Mouse (Mus musculus): ENCODE data around the gene Tbxa2r. TPM values are rescaled to one million over a fixed set of nuclear protein-coding genes. Genes with fewer than 3 reads are reported as not detected.

Tbxa2r gene
- polyA plus RNA-seq, 1 experiment from 2014 or later, result 4.0 TPM

DNA sequence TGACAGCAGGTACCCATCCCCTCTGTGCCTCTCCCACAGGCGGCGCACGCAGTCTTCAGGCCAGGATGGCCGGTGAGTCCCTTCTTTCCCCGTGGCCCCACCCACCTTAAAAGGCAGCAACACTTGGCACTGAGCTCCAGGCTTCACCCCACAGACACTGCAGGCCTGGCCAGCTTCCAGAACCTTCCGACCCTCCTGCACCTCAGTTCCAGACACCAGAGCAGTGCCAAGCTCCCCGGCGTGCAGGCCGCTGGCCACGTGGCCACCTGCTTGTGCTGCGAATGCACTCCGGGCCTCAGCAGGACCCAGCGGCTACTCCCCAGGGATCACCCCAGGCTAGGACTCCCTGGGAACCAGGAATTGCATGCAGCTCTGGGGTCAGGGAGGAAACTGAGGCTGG, 14.9 kb upstream of the Tbxa2r start:
- no peak for ATAC-seq (ENCODE audit: insufficient read depth)
- no peak overlapping the region for H3K4me3 ChIP-seq (replicated peaks)
- no peak overlapping the region; the same call in 1 of the 2 replicates for H3K9ac ChIP-seq
- 85% methylated on average over 13 of the region's 13 CpGs for WGBS (ENCODE audit: insufficient replicate concordance)
- no peaks in the 10 kb centered on the region for H3K27me3 ChIP-seq
- H3K4me2 ChIP-seq, result no peak overlapping the region
- peaks cover 30% of the 10 kb centered on the region for H3K4me1 ChIP-seq (replicated peaks)
- no peaks in the 10 kb centered on the region for H3K9me3 ChIP-seq (replicated peaks)
- no peak overlapping the region for H3K27ac ChIP-seq (replicated peaks)
- H3K36me3 ChIP-seq (replicated peaks), result peaks cover 87% of the 10 kb centered on the region

DNA sequence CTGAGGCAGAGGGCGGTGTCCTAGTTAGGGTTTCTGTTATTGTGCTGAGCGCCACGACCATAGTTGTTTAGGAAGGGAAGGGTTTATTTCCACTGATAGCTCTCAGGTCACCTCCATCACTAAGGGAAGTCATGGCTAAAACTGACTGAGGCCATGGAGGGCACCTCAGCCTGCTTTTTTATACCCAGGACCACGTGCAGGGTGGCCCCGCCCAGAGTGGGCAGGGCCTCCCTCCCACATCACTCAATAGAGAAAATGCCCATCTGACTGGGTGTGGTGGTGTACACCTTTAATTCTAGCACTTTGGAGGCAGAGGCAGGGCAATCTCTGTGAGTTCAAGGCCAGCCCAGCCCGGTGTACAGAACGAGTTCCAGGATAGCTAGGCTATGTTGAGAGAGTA, 14.3 kb upstream of the Tbxa2r start:
- Histone ChIP-seq H3K4me3 (replicated peaks) (no peak overlapping the region), H3K9me3 (replicated peaks) (no peaks in the 10 kb centered on the region), H3K36me3 (replicated peaks) (peaks cover 81% of the 10 kb centered on the region), H3K4me2 (no peak overlapping the region), H3K27me3 (no peaks in the 10 kb centered on the region), H3K27ac (replicated peaks) (no peak overlapping the region), H3K4me1 (replicated peaks) (peaks cover 37% of the 10 kb centered on the region), H3K9ac (no peak overlapping the region)
- no peak for ATAC-seq (ENCODE audit: insufficient read depth)
- WGBS (ENCODE audit: insufficient replicate concordance), result 68% methylated on average over 7 of the region's 7 CpGs

DNA sequence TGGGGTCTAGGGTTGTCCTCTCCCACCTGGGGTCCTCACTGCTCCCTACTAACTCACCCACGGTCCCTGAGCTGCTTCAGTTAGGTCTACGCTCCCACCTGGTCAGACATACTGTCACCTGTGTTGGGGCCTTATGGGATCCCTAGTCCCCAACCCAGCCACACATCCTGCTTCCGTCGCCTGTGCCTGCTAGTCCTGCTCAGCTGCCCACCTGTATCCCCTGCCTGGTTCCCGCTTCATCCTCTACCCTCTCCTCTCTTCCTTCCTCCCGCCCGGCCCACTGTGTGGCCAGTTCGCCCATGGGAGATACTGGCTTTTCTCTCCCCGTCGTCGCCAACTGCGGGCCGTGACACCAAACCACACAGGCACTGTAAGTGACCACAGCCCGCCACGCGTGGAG, 12.9 kb upstream of the Tbxa2r start:
- H3K36me3 ChIP-seq (replicated peaks), result peaks cover 67% of the 10 kb centered on the region
- H3K4me1 ChIP-seq (replicated peaks), result peaks cover 46% of the 10 kb centered on the region
- H3K9ac ChIP-seq, result no peak overlapping the region
- H3K4me3 ChIP-seq (replicated peaks), result no peak overlapping the region
- no peak for ATAC-seq (ENCODE audit: insufficient read depth)
- 84% methylated on average over 16 of the region's 16 CpGs for WGBS (ENCODE audit: insufficient replicate concordance)
- H3K27me3 ChIP-seq, result no peaks in the 10 kb centered on the region
- no peaks in the 10 kb centered on the region for H3K9me3 ChIP-seq (replicated peaks)
- H3K4me2 ChIP-seq, result no peak overlapping the region
- H3K27ac ChIP-seq (replicated peaks), result no peak overlapping the region

DNA sequence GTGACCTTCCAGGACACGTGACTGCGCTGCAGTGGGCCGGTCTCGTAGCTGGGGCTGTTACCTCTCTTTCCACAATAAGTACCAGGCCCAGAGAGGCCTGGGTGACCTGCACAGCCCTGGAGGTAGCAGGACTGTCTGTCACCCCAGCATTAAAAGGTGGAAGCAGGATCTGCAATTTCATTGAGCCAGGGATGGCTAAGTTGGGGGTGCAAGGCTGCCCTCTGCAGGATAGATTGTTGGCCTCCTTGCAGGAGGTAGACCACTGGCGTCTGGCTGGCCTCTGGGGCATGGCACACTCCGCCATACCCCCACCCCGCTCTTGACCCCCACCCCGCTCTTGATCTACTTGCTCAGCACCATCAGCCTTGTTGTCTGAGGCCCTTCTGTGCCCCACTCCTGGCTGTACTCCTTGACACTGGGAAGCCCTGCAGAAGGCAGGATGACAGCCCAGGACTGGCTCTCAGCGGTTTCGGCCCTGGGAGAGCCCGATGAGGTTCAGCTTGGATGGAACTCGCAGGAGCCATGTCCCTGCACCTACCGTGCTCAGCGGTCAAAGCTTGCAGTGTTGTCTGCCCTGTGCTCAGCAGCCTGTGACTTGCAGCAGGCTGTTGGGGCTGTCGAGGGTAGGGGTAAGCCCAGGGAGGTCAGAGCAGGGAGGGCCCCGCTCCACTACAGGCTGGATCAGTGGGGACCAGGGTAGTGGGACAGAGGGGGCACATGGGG, 12.0 kb upstream of the Tbxa2r start:
- H3K36me3 ChIP-seq (replicated peaks), result peaks cover 58% of the 10 kb centered on the region
- peak overlapping the region; percentile 49; the same call in 1 of the 2 replicates for H3K9ac ChIP-seq
- H3K4me2 ChIP-seq, result peak overlapping the region; percentile 68
- ATAC-seq (ENCODE audit: insufficient read depth), result no peak
- H3K9me3 ChIP-seq (replicated peaks), result no peaks in the 10 kb centered on the region
- H3K27me3 ChIP-seq, result no peaks in the 10 kb centered on the region
- peak overlapping the region; percentile 33; the same call in 1 of the 2 replicates for H3K4me3 ChIP-seq (replicated peaks)
- H3K27ac ChIP-seq (replicated peaks), result no peak overlapping the region
- H3K4me1 ChIP-seq (replicated peaks), result peaks cover 47% of the 10 kb centered on the region
- WGBS (ENCODE audit: insufficient replicate concordance), result 59% methylated on average over 16 of the region's 16 CpGs

DNA sequence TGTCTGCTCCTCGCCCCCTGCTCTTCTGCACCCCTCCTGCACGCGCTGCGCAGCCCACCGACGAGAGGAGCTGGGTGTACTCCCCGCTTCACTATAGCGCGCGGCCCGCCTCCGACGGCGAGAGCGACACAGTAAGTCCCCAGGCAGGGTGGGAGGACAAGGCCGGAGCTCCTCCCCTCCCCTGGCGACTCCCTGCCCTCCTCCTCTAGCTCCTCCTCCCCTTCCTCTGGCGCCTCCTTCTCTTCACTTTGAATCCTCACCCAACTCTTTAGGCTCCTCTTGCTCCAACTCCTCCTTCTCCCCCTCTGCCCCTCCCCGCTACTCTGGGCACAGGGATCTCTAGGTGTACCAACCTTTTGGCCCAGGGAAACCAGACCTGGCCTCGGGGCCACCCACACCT, 11.3 kb upstream of the Tbxa2r start:
- ATAC-seq (ENCODE audit: insufficient read depth), result no peak
- peaks cover 53% of the 10 kb centered on the region for H3K36me3 ChIP-seq (replicated peaks)
- H3K27me3 ChIP-seq, result no peaks in the 10 kb centered on the region
- 27% methylated on average over 20 of the region's 20 CpGs for WGBS (ENCODE audit: insufficient replicate concordance)
- H3K9me3 ChIP-seq (replicated peaks), result no peaks in the 10 kb centered on the region
- H3K27ac ChIP-seq (replicated peaks), result no peak overlapping the region
- H3K4me2 ChIP-seq, result peak overlapping the region; percentile 68
- H3K4me1 ChIP-seq (replicated peaks), result peaks cover 54% of the 10 kb centered on the region
- peak overlapping the region; percentile 49; the same call in 1 of the 2 replicates for H3K9ac ChIP-seq
- H3K4me3 ChIP-seq (replicated peaks), result peak overlapping the region; percentile 33; the same call in 1 of the 2 replicates

DNA sequence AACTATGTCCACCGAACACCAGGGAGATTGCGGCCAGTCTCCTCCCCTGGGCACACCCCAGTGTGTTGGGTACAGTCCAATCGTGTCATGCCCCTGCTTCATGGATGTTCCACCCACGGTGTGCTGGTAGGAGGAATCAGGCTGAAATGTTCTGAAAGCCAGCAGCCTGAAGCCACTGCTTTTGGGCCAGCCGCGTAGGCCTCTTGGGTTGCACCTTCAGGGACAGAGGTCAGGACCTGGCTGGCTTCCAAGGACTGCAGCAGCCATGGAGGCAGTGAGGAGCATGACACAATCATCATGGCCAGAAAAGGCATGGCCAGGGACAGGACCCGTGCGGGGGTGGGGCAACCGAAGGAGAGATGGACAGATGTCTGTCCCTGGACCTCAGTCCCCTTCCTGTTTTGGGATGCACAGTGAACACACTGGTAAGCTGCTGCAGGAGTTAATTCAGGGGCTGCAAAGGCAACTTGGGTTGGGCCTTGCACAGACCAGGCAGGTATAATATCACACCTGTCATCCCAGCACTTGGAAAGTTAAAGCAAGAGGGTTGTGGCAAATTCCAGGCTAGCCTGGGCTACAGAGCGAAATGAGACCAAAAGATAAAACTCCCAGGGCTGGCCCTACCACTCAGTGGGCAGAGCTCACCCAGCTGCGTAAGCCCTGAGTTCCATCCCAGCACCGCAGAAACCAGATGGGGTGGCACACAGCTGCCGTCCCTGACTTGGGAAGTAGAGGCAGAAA, 9.8 kb upstream of the Tbxa2r start:
- H3K4me2 ChIP-seq, result peak overlapping the region; percentile 87
- no peak overlapping the region for H3K9ac ChIP-seq
- peaks cover 63% of the 10 kb centered on the region for H3K4me1 ChIP-seq (replicated peaks)
- H3K36me3 ChIP-seq (replicated peaks), result peaks cover 53% of the 10 kb centered on the region
- no peaks in the 10 kb centered on the region for H3K27me3 ChIP-seq
- H3K9me3 ChIP-seq (replicated peaks), result no peaks in the 10 kb centered on the region
- H3K27ac ChIP-seq (replicated peaks), result peak overlapping the region; percentile 92
- 79% methylated on average over 13 of the region's 13 CpGs for WGBS (ENCODE audit: insufficient replicate concordance)
- ATAC-seq (ENCODE audit: insufficient read depth), result no peak
- no peak overlapping the region for H3K4me3 ChIP-seq (replicated peaks)

DNA sequence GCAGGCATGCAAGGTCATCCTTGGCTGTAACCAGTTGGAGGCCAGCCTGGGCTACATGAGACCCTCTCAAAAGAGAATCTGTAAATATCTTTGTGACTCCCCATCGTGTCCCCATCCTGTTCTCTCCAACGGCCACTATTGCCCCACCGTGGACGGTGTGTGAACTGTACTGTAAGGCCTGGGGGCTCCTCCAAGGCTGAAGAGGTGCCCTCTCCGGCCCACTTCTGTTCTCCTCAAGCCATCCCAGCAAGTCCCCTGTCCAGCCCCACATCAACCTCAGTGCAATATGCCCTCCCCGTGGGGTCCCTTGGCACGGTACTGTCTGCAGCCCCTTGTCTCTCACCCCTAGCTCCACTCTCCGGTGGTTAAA, 9.2 kb upstream of the Tbxa2r start:
- Histone ChIP-seq H3K4me3 (replicated peaks) (peak overlapping the region; percentile 94), H3K4me2 (peak overlapping the region; percentile 87), H3K4me1 (replicated peaks) (peaks cover 63% of the 10 kb centered on the region), H3K9me3 (replicated peaks) (no peaks in the 10 kb centered on the region), H3K27me3 (no peaks in the 10 kb centered on the region), H3K27ac (replicated peaks) (peak overlapping the region; percentile 92), H3K9ac (peak overlapping the region; percentile 52), H3K36me3 (replicated peaks) (peaks cover 53% of the 10 kb centered on the region)
- WGBS (ENCODE audit: insufficient replicate concordance), result 26% methylated on average over 8 of the region's 8 CpGs
- no peak for ATAC-seq (ENCODE audit: insufficient read depth)

DNA sequence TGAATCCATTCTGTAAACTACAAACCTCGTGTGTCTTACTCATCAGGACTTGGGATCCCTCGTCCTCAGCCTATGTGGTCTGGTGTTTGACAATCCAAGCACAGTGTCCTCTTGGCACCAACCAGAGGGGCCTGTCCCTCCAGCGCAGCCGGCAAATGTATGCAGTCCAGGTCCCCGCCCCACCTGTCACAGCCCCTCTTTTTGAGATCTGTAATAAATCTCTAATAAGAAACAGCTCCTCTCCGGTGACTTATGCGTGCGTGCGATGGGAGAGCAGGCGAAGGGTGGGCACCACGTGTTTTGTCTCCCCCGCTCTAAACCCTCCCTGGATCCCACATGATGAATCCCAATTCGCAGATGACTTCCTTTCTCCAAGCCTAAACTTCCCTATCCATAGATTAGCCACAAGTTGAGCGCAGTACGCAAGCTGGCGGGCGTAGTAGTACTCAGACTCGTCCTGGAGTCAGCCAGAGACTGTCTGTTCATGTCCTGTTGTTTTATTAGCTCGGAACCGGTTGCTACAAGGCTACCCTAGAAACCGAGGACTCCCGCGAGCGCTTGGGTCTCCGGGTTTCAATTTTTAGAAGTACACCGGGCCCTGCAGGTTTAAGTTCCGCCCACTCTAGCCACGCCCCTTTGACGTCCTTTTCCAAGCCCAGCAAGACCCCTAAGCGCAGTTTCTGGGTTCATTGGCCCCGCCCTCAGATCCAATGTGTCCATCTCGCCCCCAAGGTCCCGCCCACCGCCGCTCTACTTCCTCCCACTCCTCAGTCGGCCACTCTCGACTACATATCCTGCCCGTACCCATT, 8.6 kb upstream of the Tbxa2r start:
- ATAC-seq (ENCODE audit: insufficient read depth), result no peak
- H3K4me2 ChIP-seq, result peak overlapping the region; percentile 87
- H3K27me3 ChIP-seq, result no peaks in the 10 kb centered on the region
- H3K27ac ChIP-seq (replicated peaks), result peak overlapping the region; percentile 92
- H3K9ac ChIP-seq, result peak overlapping the region; percentile 52
- no peaks in the 10 kb centered on the region for H3K9me3 ChIP-seq (replicated peaks)
- H3K4me3 ChIP-seq (replicated peaks), result peak overlapping the region; percentile 94
- 1% methylated on average over 38 of the region's 38 CpGs for WGBS (ENCODE audit: insufficient replicate concordance)
- H3K36me3 ChIP-seq (replicated peaks), result peaks cover 53% of the 10 kb centered on the region
- peaks cover 63% of the 10 kb centered on the region for H3K4me1 ChIP-seq (replicated peaks)

DNA sequence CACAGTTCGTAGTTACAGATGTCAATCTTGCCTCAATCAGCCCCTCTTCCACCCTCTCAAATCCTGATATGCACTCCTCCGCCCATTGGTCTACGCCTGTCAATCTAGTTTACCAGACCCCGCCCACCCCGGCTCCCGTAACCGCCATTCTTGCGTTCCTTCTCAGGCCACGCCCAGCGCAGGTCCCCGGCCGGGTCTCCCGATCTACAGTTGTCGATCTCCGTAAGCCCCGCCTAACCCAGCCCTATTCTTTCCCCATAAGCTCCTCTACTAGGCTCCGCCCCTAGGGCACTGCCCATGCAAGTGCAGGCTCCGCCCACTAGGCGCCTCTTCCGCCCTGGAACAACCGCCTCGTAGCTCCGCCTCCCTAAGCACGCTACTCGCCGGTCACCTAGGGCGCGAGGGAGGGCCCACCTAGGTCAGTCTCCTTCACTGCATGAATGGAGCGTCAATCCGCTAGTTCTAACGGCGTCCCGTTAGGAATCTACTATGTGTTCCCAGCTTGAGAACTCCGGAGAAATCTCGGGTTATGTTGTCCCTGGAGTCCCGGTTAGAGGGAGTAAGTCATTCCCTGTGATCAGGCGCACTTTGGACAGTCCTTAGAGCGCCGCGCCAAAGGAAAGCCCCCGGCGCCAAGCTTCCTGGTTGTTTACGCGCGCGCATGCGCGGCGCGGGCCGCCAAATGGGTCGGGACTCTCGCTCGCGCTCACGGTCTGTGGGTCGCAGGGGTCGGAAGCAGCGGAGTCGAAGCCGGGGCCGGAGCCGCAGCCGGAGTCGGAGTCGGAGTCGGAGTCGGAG, 7.8 kb upstream of the Tbxa2r start, which contains the start of gene Cactin:
TSS of gene Cactin (plus strand) at position 554 of the 798 bp plus-strand sequence.
- Histone ChIP-seq H3K4me2 (peak within 1 kb of the TSS; percentile 87), H3K4me1 (replicated peaks) (peaks cover 61% of the 10 kb centered on the region), H3K9me3 (replicated peaks) (no peaks in the 10 kb centered on the region), H3K27me3 (no peaks in the 10 kb centered on the region), H3K36me3 (replicated peaks) (peaks cover 54% of the 10 kb centered on the region), H3K4me3 (replicated peaks) (peak within 1 kb of the TSS; percentile 94), H3K9ac (peak within 1 kb of the TSS; percentile 95), H3K27ac (replicated peaks) (peak within 1 kb of the TSS; percentile 92)
- WGBS (ENCODE audit: insufficient replicate concordance), result under 1% methylated on average over 68 of the region's 68 CpGs
- ATAC-seq (ENCODE audit: insufficient read depth), result peak; percentile 85

DNA sequence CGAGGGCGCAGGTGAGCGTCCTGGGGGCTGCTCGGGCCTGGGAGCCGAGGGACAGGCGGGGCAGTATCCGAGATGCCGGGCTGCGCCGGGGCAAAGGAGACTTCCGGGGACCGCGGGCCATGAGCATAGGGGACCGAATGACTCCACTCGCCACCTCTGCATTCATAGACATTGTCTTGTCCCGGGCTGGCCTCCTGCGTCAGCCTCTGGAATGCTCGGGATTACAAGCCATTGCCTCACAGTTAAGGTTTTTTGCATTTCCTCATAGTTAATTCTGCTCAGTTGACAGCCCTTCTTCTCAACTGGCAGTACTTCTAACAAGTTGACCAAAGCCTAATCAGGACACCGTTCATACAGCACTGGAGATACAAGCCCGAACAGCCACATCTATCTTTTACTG, 7.1 kb upstream of the Tbxa2r start:
- no peaks in the 10 kb centered on the region for H3K9me3 ChIP-seq (replicated peaks)
- H3K4me3 ChIP-seq (replicated peaks), result peak overlapping the region; percentile 94
- WGBS (ENCODE audit: insufficient replicate concordance), result 2% methylated on average over 20 of the region's 20 CpGs
- peak overlapping the region; percentile 92 for H3K27ac ChIP-seq (replicated peaks)
- H3K27me3 ChIP-seq, result no peaks in the 10 kb centered on the region
- H3K4me2 ChIP-seq, result peak overlapping the region; percentile 87
- peak overlapping the region; percentile 95 for H3K9ac ChIP-seq
- peaks cover 55% of the 10 kb centered on the region for H3K36me3 ChIP-seq (replicated peaks)
- ATAC-seq (ENCODE audit: insufficient read depth), result peak; percentile 1; the same call in 1 of the 2 replicates
- H3K4me1 ChIP-seq (replicated peaks), result peaks cover 57% of the 10 kb centered on the region

Data from liver, embryonic 15.5 days (tissue).